Mouse (Mus musculus) cortical plate, adult 2 months (tissue): Measurements from ENCODE around the gene Fbxo36. TPM values are rescaled to one million over a fixed set of nuclear protein-coding genes. Genes with fewer than 3 reads are reported as not detected.

Experiments
- H3K27ac ChIP-seq: fragments of 200-500 bp; 2 replicates; pipeline ENCODE4 v1.5.1; 2012; ENCODE audit warnings: low read length, control low read depth, inconsistent platforms; ENCODE audit not compliant: insufficient read depth
- H3K4me1 ChIP-seq: fragments of 200-500 bp; 2 replicates; pipeline ENCODE4 v1.6.1; 2011; ENCODE audit warnings: low read length; ENCODE audit not compliant: control insufficient read depth, insufficient read depth
- H3K4me3 ChIP-seq: fragments of 200-500 bp; 2 replicates; pipeline ENCODE4 v1.5.1; 2011; ENCODE audit warnings: mild to moderate bottlenecking, low read length, control low read depth; ENCODE audit not compliant: insufficient read depth
- CTCF ChIP-seq: fragments of 200-500 bp; IDR thresholded peaks from 2 replicates; pipeline ENCODE4 v1.5.1; 2011; ENCODE audit warnings: mild to moderate bottlenecking, control low read depth, low read length; ENCODE audit not compliant: insufficient read depth; ENCODE audit errors: extremely low read depth
- POLR2A ChIP-seq: fragments of 200-500 bp; IDR thresholded peaks from 2 replicates; pipeline ENCODE4 v1.6.1; 2011; ENCODE audit warnings: mild to moderate bottlenecking, low read length, control low read depth; ENCODE audit not compliant: insufficient read depth; ENCODE audit errors: extremely low read depth
- polyA plus RNA-seq: library from polyadenylated mRNA; depleted of rRNA; stranded (reverse); fragments of >200 nt; gene quantifications from 2 replicates; pipeline ENCODE4 v1.2.3, GENCODE M21; 2012

The Fbxo36 gene
- polyA plus RNA-seq, 1 experiment = 9.7 TPM

- Histone ChIP-seq H3K4me1 (no peaks in the 10 kb centered on the region), H3K4me3 (no peak overlapping the region), H3K27ac (no peak overlapping the region)
- TF ChIP-seq CTCF (no peak), POLR2A (no peak)
These were observed 14.1 kb downstream of the Fbxo36 start for GRCm38 (mm10) chr1:84853721-84854120.

- no peak overlapping the region for H3K4me3 ChIP-seq
- TF ChIP-seq CTCF (no peak), POLR2A (no peak)
- H3K27ac ChIP-seq = no peak overlapping the region
- no peaks in the 10 kb centered on the region for H3K4me1 ChIP-seq
These were observed 15.3 kb downstream of the Fbxo36 start for GRCm38 (mm10) chr1:84854966-84855365.

GRCm38 (mm10) chr1:84855756-84856155 lies 16.1 kb downstream of the Fbxo36 start:
- TF ChIP-seq CTCF (no peak), POLR2A (no peak)
- Histone ChIP-seq H3K27ac (no peak overlapping the region), H3K4me1 (no peaks in the 10 kb centered on the region), H3K4me3 (no peak overlapping the region)

DNA sequence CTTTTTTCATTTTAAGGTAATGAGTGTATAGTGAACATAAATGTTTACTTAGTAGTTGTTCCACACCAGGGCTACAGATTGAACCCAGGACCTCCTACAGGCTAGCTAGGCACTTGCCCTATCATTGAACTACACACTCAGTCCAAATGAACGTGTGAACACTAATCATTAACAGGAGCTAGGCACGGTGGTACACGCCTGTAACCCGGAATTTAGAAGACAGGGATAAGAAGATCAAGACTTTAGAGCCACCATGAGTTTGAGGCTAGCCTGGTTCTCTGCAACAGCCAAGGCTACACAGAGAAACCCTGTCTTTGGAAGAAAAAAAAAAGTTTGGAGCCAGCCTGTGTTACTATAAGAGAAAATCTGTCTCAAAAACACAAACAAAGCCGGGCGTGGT lies 20.0 kb downstream of the Fbxo36 start:
- no peaks in the 10 kb centered on the region for H3K4me1 ChIP-seq
- H3K27ac ChIP-seq = no peak overlapping the region
- no peak overlapping the region for H3K4me3 ChIP-seq
- TF ChIP-seq CTCF (no peak), POLR2A (no peak)

GRCm38 (mm10) chr1:84860360-84861254 lies 21.0 kb downstream of the Fbxo36 start:
- no peak overlapping the region for H3K4me3 ChIP-seq
- H3K4me1 ChIP-seq = no peaks in the 10 kb centered on the region
- TF ChIP-seq CTCF = no peak
- no peak for TF ChIP-seq POLR2A
- no peak overlapping the region for H3K27ac ChIP-seq

DNA sequence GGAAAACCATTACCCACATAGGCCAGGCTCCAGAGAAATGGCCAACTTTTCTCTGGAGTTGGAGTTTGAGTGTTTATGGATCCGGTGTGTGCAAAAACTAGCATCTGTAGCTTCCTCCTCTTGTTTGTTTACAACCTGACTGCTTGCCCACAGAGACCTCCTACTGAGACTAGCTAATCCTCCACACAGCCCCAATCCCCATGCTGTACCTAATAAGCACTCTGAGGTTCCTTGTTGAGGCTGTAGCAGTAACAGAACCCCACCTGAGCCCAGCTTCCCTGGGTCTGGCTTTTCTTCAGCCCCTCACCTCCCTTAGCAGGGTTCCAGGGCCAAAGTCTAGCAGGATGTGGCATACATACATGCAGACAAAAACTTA lies 21.6 kb downstream of the Fbxo36 start:
- Histone ChIP-seq H3K27ac (no peak overlapping the region), H3K4me1 (no peaks in the 10 kb centered on the region), H3K4me3 (no peak overlapping the region)
- TF ChIP-seq CTCF (no peak), POLR2A (no peak)

GRCm38 (mm10) chr1:84864645-84865044 lies 25.0 kb downstream of the Fbxo36 start:
- no peaks in the 10 kb centered on the region for H3K4me1 ChIP-seq
- H3K4me3 ChIP-seq = no peak overlapping the region
- H3K27ac ChIP-seq = no peak overlapping the region
- TF ChIP-seq CTCF (no peak), POLR2A (no peak)

GRCm38 (mm10) chr1:84866231-84866630 lies 26.6 kb downstream of the Fbxo36 start:
- TF ChIP-seq POLR2A (no peak), CTCF (no peak)
- Histone ChIP-seq H3K4me1 (no peaks in the 10 kb centered on the region), H3K27ac (no peak overlapping the region), H3K4me3 (no peak overlapping the region)

DNA sequence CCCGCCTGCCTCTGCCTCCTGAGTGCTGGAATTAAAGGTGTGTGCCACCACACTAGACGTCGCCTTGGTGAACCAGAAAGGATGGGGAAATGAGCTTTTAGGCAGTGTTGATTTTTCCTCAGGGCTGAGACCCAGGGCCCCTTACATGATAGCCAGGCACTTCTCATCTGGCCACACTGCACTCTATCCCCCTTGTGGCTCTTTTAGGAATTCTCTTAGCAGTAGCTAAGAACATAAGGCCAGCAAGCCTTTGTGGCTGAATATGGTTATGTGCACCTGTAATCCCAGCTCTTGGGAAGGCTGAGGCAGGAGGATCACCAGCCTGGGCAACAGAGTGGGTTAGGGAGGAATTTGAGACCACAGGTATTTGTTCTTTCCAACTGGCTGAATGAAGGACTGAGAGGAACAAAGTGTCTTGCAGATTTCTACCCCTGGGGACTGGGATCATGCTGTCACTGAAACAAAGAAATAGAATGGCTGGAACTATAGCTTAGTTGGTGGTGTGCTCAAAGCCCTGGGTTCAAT lies 27.1 kb downstream of the Fbxo36 start:
- Histone ChIP-seq H3K27ac (no peak overlapping the region), H3K4me1 (no peaks in the 10 kb centered on the region), H3K4me3 (no peak overlapping the region)
- no peak for TF ChIP-seq POLR2A
- TF ChIP-seq CTCF = no peak

DNA sequence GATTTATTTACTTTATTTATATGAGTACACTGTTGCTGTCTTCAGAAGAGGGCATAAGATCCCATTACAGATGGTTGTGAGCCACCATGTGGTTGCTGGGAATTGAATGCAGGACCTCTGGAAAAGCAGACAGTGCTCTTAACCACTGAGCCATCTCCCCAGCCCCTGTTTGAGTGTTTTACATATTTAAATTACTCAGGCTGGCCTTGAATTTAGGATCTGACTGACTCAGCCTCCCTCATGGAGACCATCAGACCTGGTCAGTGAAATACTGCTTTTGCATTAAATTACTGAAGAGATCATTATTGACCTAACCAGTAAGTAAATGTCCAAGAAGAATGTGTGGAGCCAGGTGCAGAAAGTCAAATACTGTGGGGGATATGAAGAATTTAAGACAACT lies 28.7 kb downstream of the Fbxo36 start:
- Histone ChIP-seq H3K4me3 (no peak overlapping the region), H3K4me1 (no peaks in the 10 kb centered on the region), H3K27ac (no peak overlapping the region)
- TF ChIP-seq CTCF = no peak
- TF ChIP-seq POLR2A = no peak

- H3K4me3 ChIP-seq = no peak overlapping the region
- no peaks in the 10 kb centered on the region for H3K4me1 ChIP-seq
- no peak overlapping the region for H3K27ac ChIP-seq
- TF ChIP-seq CTCF (no peak), POLR2A (no peak)
These were observed 29.2 kb downstream of the Fbxo36 start for GRCm38 (mm10) chr1:84868841-84869240.
